Mouse (Mus musculus) neural tube, embryonic 14.5 days (tissue): ENCODE data around the gene Cx3cr1. TPM values are rescaled to one million over a fixed set of nuclear protein-coding genes. Genes with fewer than 3 reads are reported as not detected.

Experiments
- ATAC-seq: fragments of 200-750 bp; cut with Nextera tagmentation; 2 replicates; pipeline ENCODE4 v1.8.0; 2017; ENCODE audit warnings: low read depth, mild to moderate bottlenecking, moderate TSS enrichment, moderate library complexity
- H3K27ac ChIP-seq: fragments of 300-500 bp; sonication (generic); 2 replicates; pipeline ENCODE4 v1.5.1; 2014; ENCODE audit warnings: low read depth, mild to moderate bottlenecking, control low read depth, low read length, moderate library complexity, mixed read lengths
- H3K27me3 ChIP-seq: fragments of 300-500 bp; sonication (generic); 2 replicates; pipeline ENCODE4 v1.6.1; 2014; ENCODE audit warnings: low read length; ENCODE audit not compliant: control insufficient read depth, insufficient read depth
- H3K36me3 ChIP-seq: fragments of 300-500 bp; sonication (generic); 2 replicates; pipeline ENCODE4 v1.6.1; 2014; ENCODE audit warnings: low read length, mixed read lengths; ENCODE audit not compliant: control insufficient read depth, insufficient read depth
- H3K4me1 ChIP-seq: fragments of 300-500 bp; sonication (generic); 2 replicates; pipeline ENCODE4 v1.6.1; 2014; ENCODE audit warnings: low read length; ENCODE audit not compliant: control insufficient read depth, insufficient read depth
- H3K4me2 ChIP-seq: fragments of 300-500 bp; sonication (generic); 2 replicates; pipeline ENCODE4 v1.6.1; 2014; ENCODE audit warnings: mild to moderate bottlenecking, low read depth, low read length, control low read depth
- H3K4me3 ChIP-seq: fragments of 300-500 bp; sonication (generic); 2 replicates; pipeline ENCODE4 v1.5.1; 2014; ENCODE audit warnings: low read depth, low read length, control low read depth, mixed read lengths
- H3K9ac ChIP-seq: fragments of 300-500 bp; sonication (generic); replicated peaks from 2 replicates; pipeline ENCODE4 v1.6.1; 2014; ENCODE audit warnings: low read depth, mild to moderate bottlenecking, control low read depth, low read length, mixed read lengths
- H3K9me3 ChIP-seq: fragments of 300-500 bp; sonication (generic); 2 replicates; pipeline ENCODE4 v1.6.1; 2016; ENCODE audit warnings: low read length; ENCODE audit not compliant: control insufficient read depth
- WGBS: fragments of 180-500 bp; shearing (Covaris S2); extraction: QIAGEN DNeasy Blood & Tissue Kit; methylation state at CpG from one replicate; pipeline ENCODE4 v1.1.7; 2014; 5-methylcytosine and 5-hydroxymethylcytosine counted together
- polyA plus RNA-seq: library from polyadenylated mRNA; unstranded; fragments of >200 nt; fragmentation: Nextera tagmentation; extraction: Ambion mirVana; gene quantifications from 2 replicates; pipeline ENCODE4 v1.2.1, GENCODE M21; 2014

Cx3cr1 gene
- polyA plus RNA-seq, 1 experiment from 2014 or later: 7.1 TPM

DNA sequence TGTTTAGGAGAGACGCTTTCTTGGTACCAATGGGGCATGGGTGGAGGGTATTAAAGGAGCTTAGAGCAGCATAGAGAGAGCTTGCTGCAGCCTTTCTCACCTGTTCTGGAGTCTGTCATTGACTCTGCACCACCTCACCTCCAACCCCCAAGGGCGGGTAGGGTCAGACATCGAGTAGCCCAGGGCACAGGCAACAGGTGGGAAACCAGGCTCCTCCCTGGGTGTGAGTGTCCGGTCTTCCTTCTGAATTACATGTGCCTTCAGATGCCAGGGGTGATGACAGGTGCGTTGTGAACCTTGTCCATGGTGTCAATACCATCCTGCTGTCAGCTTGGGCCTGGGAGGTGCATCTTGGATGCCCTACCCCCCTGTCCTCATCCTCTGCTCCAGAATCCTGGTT lies 45.1 kb downstream of the Cx3cr1 start:
- Histone ChIP-seq H3K4me3 (no peak overlapping the region), H3K27ac (no peak overlapping the region), H3K4me2 (no peak overlapping the region), H3K36me3 (no peaks in the 10 kb centered on the region), H3K4me1 (no peaks in the 10 kb centered on the region), H3K9ac (no peak overlapping the region), H3K27me3 (no peaks in the 10 kb centered on the region), H3K9me3 (no peaks in the 10 kb centered on the region)
- WGBS: 84% methylated on average over 5 of the region's 5 CpGs
- no peak for ATAC-seq

DNA sequence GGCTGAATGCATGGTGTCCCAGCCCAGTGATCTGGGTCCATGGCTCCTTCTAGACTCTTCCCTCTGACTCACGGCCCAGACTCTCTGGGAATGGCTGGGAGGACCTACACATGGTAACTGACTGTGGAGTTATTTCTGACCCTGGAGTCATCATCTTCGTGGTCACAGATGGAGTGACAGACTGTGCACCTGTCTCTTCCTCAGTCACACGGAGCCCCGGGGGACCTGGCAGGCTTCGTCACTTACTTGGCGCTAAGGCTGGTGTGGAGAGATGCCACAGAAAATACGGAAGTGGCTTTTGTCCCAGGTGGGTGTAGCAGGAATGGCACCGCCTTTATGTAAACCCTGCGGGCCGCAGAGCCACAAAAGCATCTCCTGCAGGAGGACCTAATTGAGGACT lies 45.5 kb downstream of the Cx3cr1 start:
- Histone ChIP-seq H3K9me3 (no peaks in the 10 kb centered on the region), H3K27me3 (no peaks in the 10 kb centered on the region), H3K9ac (no peak overlapping the region), H3K27ac (no peak overlapping the region), H3K4me3 (no peak overlapping the region), H3K36me3 (no peaks in the 10 kb centered on the region), H3K4me2 (no peak overlapping the region), H3K4me1 (no peaks in the 10 kb centered on the region)
- no peak for ATAC-seq
- WGBS: 82% methylated on average over 10 of the region's 10 CpGs

DNA sequence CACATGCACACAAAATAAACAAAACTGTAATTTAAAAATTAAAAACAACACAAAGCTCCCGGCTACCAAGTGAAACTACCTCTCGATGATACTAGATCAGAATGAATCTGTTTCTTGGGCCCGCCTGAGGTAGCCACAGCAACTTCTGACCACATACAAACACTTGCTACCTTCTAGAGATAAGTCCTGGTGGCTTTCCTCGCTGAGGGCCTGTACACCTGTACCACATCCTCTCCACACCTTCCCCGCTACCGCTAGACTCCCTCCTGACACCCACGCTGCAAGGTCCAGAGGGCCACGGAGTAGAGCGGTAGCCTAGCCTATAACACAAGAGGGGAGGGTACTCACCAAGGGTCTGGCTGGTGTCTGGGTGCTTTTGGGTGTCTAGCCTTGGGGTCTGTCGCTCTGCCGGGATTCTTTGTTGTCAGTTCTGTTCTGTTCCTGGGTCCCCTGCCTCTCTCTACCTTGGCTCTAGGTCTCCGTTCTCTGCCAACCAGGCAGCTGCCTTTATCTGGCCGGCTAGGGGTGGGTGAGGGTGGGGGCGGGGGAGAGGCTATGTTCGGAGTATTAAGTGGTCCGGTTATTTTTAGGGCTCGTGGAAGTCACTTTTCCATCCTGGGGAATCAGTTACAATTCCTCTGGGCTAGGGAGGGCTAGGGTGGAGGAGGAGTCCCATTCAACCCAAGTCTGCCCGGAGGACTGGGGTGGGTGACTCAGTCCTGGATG lies 46.4 kb downstream of the Cx3cr1 start, which contains the start of gene Xirp1:
Gene Xirp1, minus strand, starts transcription at position 513 of the 726 bp plus-strand sequence.
- H3K4me3 ChIP-seq: no peak within 1 kb of the TSS
- H3K27ac ChIP-seq: no peak within 1 kb of the TSS
- no peaks in the 10 kb centered on the region for H3K27me3 ChIP-seq
- WGBS: 88% methylated on average over 18 of the region's 18 CpGs
- no peaks in the 10 kb centered on the region for H3K9me3 ChIP-seq
- no peak within 1 kb of the TSS for H3K9ac ChIP-seq
- no peaks in the 10 kb centered on the region for H3K36me3 ChIP-seq
- H3K4me1 ChIP-seq: no peaks in the 10 kb centered on the region
- no peak for ATAC-seq
- no peak within 1 kb of the TSS for H3K4me2 ChIP-seq

DNA sequence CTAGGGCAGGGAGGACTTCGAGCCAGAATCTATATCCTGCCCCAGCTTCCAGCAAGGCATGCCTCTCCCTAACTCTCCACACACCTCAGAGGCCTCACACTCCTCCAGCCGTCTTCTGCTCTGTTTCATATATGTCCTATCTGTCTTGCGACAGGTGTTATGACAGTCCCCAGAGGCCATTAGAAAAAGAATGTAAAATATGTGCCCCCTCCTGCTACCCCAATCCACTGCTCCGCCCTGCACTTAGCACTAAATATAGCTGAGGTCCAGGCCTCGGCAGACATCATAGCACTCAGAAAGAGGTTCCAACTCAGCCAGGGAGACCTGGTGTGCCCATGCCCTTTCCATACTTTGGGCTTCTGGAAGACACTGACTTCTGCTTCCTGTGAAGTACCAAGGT lies 48.5 kb downstream of the Cx3cr1 start:
- no peaks in the 10 kb centered on the region for H3K9me3 ChIP-seq

DNA sequence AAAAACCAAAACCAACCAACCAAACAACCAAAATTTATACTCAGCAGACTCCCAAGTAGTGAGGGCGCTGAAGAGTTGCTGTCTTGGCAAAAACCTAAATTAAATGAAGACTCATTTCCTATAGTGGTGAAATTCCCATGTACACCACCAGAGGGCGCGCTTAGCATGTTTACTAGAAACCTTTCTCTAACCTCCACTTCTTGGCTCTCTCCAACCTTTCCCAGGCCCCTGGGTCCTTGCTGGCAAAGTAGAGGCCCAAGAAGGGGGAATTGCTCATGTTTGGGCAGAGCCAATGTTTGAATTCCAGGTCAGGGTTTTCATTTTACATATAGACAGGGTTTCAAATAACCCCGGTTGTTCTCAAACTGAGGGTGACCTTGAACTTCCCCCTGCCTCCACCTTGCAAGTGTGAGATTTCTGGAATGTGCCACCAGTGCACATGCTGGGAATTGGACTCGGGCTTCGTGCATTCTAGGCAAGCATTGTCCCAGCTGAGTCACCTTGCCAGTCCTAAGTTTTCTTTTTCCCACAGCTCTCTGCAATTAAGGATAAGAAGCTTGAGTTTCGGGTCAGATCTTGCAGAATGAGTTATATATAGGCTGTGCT lies 49.3 kb downstream of the Cx3cr1 start:
- no peaks in the 10 kb centered on the region for H3K36me3 ChIP-seq
- no peak overlapping the region for H3K9ac ChIP-seq
- H3K4me1 ChIP-seq: no peaks in the 10 kb centered on the region
- no peaks in the 10 kb centered on the region for H3K27me3 ChIP-seq
- no peak for ATAC-seq
- no peak overlapping the region for H3K4me2 ChIP-seq
- no peak overlapping the region for H3K27ac ChIP-seq
- H3K4me3 ChIP-seq: no peak overlapping the region
- no peaks in the 10 kb centered on the region for H3K9me3 ChIP-seq
- 42% methylated on average over 7 of the region's 7 CpGs for WGBS

More for the DNA sequence above, 48.5 kb downstream of the Cx3cr1 start:
- no peaks in the 10 kb centered on the region for H3K36me3 ChIP-seq
- no peak overlapping the region for H3K4me2 ChIP-seq
- H3K27ac ChIP-seq: no peak overlapping the region
- H3K4me3 ChIP-seq: no peak overlapping the region
- WGBS: 75% methylated on average over 5 of the region's 5 CpGs
- H3K4me1 ChIP-seq: no peaks in the 10 kb centered on the region
- H3K27me3 ChIP-seq: no peaks in the 10 kb centered on the region
- no peak for ATAC-seq
- H3K9ac ChIP-seq: no peak overlapping the region

DNA sequence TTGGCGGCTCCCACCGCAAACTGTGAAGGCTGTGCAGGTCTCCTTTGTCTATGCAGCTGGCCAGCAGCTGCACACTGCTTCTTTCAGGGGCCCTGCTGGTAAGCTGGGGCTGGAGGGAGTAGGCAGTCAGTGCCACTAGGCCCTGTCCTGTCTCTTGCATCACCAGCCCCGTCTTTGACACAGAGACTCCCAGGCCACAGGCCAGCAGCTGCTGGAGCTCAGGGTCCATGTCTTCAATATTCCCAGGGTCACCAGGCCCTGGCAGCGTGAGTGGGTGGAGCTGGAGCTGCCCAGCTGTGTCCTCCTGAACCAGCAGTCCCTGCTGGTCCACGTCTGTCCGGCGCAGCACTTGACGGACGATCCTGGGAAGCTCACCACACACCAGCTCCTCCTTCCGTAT lies 52.7 kb downstream of the Cx3cr1 start:
- no peaks in the 10 kb centered on the region for H3K27me3 ChIP-seq
- no peak overlapping the region for H3K9ac ChIP-seq
- no peak for ATAC-seq
- H3K36me3 ChIP-seq: no peaks in the 10 kb centered on the region
- no peaks in the 10 kb centered on the region for H3K9me3 ChIP-seq
- no peak overlapping the region for H3K27ac ChIP-seq
- 64% methylated on average over 10 of the region's 10 CpGs for WGBS
- no peaks in the 10 kb centered on the region for H3K4me1 ChIP-seq
- H3K4me3 ChIP-seq: no peak overlapping the region
- no peak overlapping the region for H3K4me2 ChIP-seq

DNA sequence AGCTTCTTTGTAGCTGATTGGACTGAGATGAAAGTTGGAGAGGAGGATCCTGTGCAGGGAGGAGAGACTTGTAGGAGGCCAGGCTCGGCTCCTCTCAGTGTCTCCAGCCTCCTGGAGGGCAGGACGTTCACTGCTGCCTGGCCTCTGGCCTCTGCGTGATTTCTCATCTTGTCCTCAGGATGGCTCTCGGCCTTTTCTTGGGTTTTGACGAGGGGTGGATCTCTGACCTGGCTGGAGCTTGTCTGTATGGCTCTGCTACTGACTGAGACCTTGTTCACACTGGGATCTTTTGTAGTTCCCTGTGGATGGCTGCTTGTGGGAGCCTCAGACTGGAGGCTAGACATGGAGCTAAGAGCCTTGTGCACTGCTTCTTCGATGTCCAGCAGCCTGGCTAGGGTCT lies 54.9 kb downstream of the Cx3cr1 start:
- Histone ChIP-seq H3K4me1 (no peaks in the 10 kb centered on the region; the same call in 1 of the 2 replicates), H3K27ac (no peak overlapping the region), H3K4me3 (no peak overlapping the region), H3K27me3 (no peaks in the 10 kb centered on the region), H3K36me3 (no peaks in the 10 kb centered on the region), H3K9me3 (no peaks in the 10 kb centered on the region), H3K9ac (no peak overlapping the region), H3K4me2 (no peak overlapping the region)
- 64% methylated on average over 6 of the region's 6 CpGs for WGBS
- no peak for ATAC-seq

DNA sequence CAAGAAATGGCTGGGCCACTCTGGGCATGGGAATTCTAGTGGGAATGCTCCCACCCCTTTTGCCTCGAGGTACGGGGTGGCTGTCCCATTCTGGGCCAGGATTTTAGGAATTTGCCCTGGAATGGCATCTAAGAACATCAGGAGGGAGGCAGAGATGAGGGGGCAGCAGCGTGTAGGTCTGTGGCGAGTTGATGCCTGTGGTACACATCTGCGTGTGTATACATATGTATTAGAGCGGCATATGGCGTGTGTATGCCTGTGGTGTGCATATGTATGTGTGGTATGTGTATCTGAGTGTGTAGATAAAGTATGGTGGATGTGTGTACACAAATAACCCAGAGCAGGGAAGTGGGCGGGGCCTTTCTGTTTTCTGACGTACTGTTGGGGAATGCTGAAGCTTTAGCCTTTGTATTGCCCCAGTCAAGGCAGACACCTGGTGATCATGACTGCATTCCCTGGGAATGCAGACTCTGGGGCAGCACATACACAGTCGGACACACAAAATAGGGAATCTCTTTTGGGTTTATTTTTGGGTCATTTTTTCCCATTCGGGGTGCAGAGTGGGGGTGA lies 56.3 kb downstream of the Cx3cr1 start:
- H3K9ac ChIP-seq: no peak overlapping the region
- H3K4me1 ChIP-seq: no peaks in the 10 kb centered on the region; the same call in 1 of the 2 replicates
- no peaks in the 10 kb centered on the region for H3K9me3 ChIP-seq
- H3K36me3 ChIP-seq: no peaks in the 10 kb centered on the region
- no peak for ATAC-seq
- no peak overlapping the region for H3K4me2 ChIP-seq
- no peak overlapping the region for H3K4me3 ChIP-seq
- WGBS: 78% methylated on average over 11 of the region's 11 CpGs
- H3K27ac ChIP-seq: no peak overlapping the region
- H3K27me3 ChIP-seq: no peaks in the 10 kb centered on the region

DNA sequence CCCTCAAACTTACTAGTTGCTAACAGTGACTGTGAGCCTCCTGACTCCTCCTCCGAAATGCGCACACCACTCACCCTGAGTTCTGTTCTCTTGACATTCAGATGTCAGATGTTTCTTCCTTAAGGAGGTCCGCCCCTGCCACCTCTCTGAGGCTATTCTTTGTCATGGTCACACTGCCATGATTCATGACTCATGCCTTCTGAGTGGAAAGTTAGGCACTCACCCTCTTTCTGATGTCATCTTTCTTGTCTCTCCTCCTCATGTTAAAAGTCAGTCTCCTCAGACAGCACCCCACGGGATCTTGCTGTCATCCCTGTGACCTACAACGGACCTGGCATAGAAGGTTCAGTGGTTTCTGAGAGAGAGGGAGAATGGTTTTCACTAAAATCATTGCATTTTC lies 56.9 kb downstream of the Cx3cr1 start:
- ATAC-seq: no peak
- Histone ChIP-seq H3K36me3 (no peaks in the 10 kb centered on the region), H3K4me2 (no peak overlapping the region), H3K4me3 (no peak overlapping the region), H3K9me3 (no peaks in the 10 kb centered on the region), H3K27me3 (no peaks in the 10 kb centered on the region), H3K4me1 (no peaks in the 10 kb centered on the region; the same call in 1 of the 2 replicates), H3K27ac (no peak overlapping the region), H3K9ac (no peak overlapping the region)
- 85% methylated on average over 5 of the region's 5 CpGs for WGBS
